Mouse (Mus musculus) liver, adult 2 months (tissue): Measurements from ENCODE around the gene Cfap298.

Experiments used
- CTCF ChIP-seq: fragments of 200-500 bp; IDR thresholded peaks from 2 replicates; pipeline ENCODE4 v1.5.1; 2011; ENCODE audit warnings: low read depth, low read length, control low read depth
- POLR2A ChIP-seq: fragments of 200-500 bp; IDR thresholded peaks from 2 replicates; pipeline ENCODE4 v1.6.1; 2011; ENCODE audit warnings: low read length, control low read depth; ENCODE audit not compliant: insufficient read depth; ENCODE audit errors: extremely low read depth

- no peak for TF ChIP-seq CTCF
- no peak for TF ChIP-seq POLR2A
Measured at GRCm38 (mm10) chr16:90891601-90892000, 43.3 kb downstream of the Cfap298 start.
